Mouse (Mus musculus): Measurements from ENCODE around the gene Teddm1a. TPM values are rescaled to one million over a fixed set of nuclear protein-coding genes. Genes with fewer than 3 reads are reported as not detected.

Teddm1a gene
- polyA plus RNA-seq, 1 experiment = not detected

DNA sequence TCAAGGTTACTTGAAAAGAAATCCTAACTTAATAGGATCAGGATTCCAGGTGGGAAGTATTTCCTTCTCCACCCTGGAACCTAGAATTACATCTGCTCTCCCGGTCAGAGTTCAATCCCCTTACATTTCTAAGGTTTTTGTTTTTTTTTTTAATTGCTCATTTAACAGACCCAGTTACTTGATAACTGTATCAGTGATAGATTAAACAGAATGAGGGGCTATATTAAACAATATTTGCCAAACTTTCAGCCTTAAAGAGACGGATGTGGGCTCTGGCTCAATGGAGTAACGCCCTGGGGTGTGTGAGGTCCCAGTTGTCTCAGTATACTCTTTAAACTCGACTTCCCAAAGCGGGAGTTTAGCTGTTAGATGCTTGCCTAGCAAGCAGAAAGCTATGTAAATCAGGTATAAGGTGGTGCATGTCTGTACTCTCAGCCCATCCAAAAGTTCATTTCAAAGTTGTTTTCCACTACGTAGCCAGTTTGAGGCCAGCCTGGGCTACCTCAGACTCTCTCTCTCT lies 19.8 kb downstream of the Teddm1a start:
- Histone ChIP-seq H3K27me3 (replicated peaks; ENCODE audit: control insufficient read depth, insufficient read depth, low read length) (no peaks in the 10 kb centered on the region), H3K4me1 (ENCODE audit: control insufficient read depth, insufficient read depth, low read length) (peaks cover 13% of the 10 kb centered on the region), H3K36me3 (ENCODE audit: control insufficient read depth, insufficient read depth, low read length) (peaks cover 14% of the 10 kb centered on the region), H3K27ac (ENCODE audit: insufficient read depth, low read depth, low read length) (peak overlapping the region; percentile 60; the same call in 1 of the 2 replicates), H3K4me3 (ENCODE audit: insufficient read depth, low read depth, low read length) (no peak overlapping the region)
- peak; percentile 56 for DNase-seq
- no peak for TF ChIP-seq POLR2A (IDR thresholded peaks at IDR 0.05; ENCODE audit: low read depth, low read length)
- TF ChIP-seq CTCF (conservative IDR thresholded peaks at IDR 0.05; ENCODE audit: insufficient read depth, insufficient read length, low read depth, low read length) = no peak
- 60% methylated on average over 6 of the region's 6 CpGs for WGBS

DNA sequence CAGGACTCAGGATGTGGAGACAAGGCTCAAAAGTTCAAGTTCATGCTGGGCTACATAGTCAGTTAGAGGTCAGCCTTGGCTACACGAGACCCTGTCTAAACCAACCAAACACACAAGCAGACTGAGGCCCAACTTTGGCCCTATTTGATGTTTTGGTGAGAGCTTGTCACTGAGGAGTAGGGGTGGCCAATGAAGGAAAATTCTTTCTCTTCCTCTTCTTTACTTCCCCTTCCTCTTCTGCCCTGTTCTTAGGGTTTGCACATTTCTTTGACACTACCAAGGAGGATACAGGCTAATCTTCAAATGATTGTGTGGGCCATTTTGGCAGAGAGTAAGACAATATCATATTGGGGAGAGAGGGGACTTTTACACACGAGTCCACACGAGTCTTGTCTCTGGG lies 22.3 kb downstream of the Teddm1a start:
- TF ChIP-seq POLR2A (IDR thresholded peaks at IDR 0.05; ENCODE audit: low read depth, low read length) (no peak), CTCF (conservative IDR thresholded peaks at IDR 0.05; ENCODE audit: insufficient read depth, insufficient read length, low read depth, low read length) (no peak)
- Histone ChIP-seq H3K27me3 (replicated peaks; ENCODE audit: control insufficient read depth, insufficient read depth, low read length) (no peaks in the 10 kb centered on the region), H3K36me3 (ENCODE audit: control insufficient read depth, insufficient read depth, low read length) (peaks cover 3% of the 10 kb centered on the region; the same call in 1 of the 2 replicates), H3K27ac (ENCODE audit: insufficient read depth, low read depth, low read length) (no peak overlapping the region), H3K4me3 (ENCODE audit: insufficient read depth, low read depth, low read length) (no peak overlapping the region), H3K4me1 (ENCODE audit: control insufficient read depth, insufficient read depth, low read length) (peaks cover 17% of the 10 kb centered on the region)
- 74% methylated on average over 3 of the region's 3 CpGs for WGBS
- DNase-seq = no peak

DNA sequence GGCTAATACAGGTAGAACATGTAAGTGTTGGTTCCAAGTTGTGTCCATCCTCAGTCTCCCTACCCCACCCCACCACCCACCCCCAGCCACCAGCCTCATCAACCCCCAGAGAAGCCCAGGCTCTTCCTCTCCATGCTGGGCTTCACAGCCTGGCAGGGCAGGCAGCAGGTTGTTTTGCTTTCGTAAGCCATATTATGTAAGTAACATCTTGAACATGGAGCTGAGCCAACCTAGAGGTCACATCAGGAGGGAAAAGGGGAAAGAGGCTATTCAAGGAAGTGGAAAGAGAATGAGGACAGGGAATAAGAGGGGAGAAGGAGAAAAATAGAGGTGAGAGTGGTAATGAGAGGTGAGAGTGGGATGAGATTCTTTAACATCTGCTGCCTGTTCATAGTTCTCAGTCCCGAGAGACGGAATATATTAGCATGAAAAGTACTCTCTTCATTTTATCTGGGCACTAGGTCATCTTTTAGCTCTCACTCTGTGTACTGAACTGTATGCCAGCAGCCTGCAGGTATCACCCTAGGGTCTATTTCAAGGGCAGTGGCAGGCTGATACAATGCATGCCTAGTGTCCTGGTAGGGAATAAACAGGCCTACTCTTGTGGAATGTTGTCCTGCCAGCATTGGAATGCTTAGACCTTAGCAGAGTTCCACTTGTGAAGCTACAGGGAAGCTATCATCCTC lies 27.1 kb downstream of the Teddm1a start:
- Histone ChIP-seq H3K27ac (ENCODE audit: insufficient read depth, low read depth, low read length) (no peak overlapping the region), H3K27me3 (replicated peaks; ENCODE audit: control insufficient read depth, insufficient read depth, low read length) (no peaks in the 10 kb centered on the region), H3K36me3 (ENCODE audit: control insufficient read depth, insufficient read depth, low read length) (no peaks in the 10 kb centered on the region), H3K4me3 (ENCODE audit: insufficient read depth, low read depth, low read length) (no peak overlapping the region), H3K4me1 (ENCODE audit: control insufficient read depth, insufficient read depth, low read length) (peaks cover 6% of the 10 kb centered on the region; the same call in 1 of the 2 replicates)
- no peak for TF ChIP-seq CTCF (conservative IDR thresholded peaks at IDR 0.05; ENCODE audit: insufficient read depth, insufficient read length, low read depth, low read length)
- TF ChIP-seq POLR2A (IDR thresholded peaks at IDR 0.05; ENCODE audit: low read depth, low read length) = no peak
- WGBS = 37% methylated on average over 3 of the region's 3 CpGs
- DNase-seq = peak; percentile 86

DNA sequence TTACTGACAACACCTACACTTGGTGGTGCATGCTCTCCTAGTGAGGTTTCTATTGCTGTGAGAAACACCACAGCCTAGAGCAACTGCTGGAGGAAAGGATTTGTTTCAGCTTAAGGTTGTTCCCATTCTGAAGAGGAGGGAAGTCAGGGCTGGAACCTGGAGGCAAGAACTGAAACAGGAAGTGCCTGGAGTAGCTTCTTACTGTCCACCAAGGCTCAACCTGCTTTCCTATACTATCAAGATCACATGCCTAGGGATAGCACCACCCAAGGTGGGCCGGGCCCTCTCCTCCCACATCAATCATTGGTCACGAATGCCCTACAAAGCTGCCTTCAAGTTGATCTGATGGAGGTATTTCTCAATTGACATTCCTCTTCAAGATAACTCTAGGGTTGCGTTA lies 30.1 kb downstream of the Teddm1a start:
- no peak for DNase-seq
- Histone ChIP-seq H3K27me3 (replicated peaks; ENCODE audit: control insufficient read depth, insufficient read depth, low read length) (no peaks in the 10 kb centered on the region), H3K27ac (ENCODE audit: insufficient read depth, low read depth, low read length) (no peak overlapping the region), H3K36me3 (ENCODE audit: control insufficient read depth, insufficient read depth, low read length) (no peaks in the 10 kb centered on the region), H3K4me3 (ENCODE audit: insufficient read depth, low read depth, low read length) (no peak overlapping the region), H3K4me1 (ENCODE audit: control insufficient read depth, insufficient read depth, low read length) (peaks cover 6% of the 10 kb centered on the region; the same call in 1 of the 2 replicates)
- 88% methylated on average over 3 of the region's 3 CpGs for WGBS
- TF ChIP-seq CTCF (conservative IDR thresholded peaks at IDR 0.05; ENCODE audit: insufficient read depth, insufficient read length, low read depth, low read length) = no peak
- no peak for TF ChIP-seq POLR2A (IDR thresholded peaks at IDR 0.05; ENCODE audit: low read depth, low read length)

DNA sequence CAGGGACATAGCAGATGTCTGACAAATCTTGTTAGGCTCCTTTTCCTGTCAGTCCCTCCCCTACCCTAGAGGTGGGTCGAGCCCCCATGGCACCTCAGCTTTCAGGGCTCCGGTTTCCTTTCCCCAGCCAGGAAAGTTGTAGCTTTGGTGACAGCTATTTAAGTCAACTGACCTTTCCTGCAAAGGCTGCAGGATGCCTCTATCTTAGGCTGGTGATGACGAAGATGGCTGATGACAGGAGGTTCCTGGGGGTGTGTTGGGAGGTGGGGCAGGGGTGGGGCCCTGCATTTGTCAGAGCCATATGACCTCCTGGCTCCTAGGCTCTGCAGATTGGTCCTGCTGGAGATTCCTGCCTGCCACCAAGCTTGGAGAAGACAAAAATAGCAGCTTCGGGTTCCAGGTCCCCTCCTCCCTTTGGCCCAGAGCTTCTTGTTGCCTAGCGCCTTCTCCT lies 31.1 kb downstream of the Teddm1a start:
- DNase-seq = no peak
- peaks cover 6% of the 10 kb centered on the region; the same call in 1 of the 2 replicates for H3K4me1 ChIP-seq (ENCODE audit: control insufficient read depth, insufficient read depth, low read length)
- H3K36me3 ChIP-seq (ENCODE audit: control insufficient read depth, insufficient read depth, low read length) = no peaks in the 10 kb centered on the region
- H3K27ac ChIP-seq (ENCODE audit: insufficient read depth, low read depth, low read length) = no peak overlapping the region
- TF ChIP-seq CTCF (conservative IDR thresholded peaks at IDR 0.05; ENCODE audit: insufficient read depth, insufficient read length, low read depth, low read length) (no peak), POLR2A (IDR thresholded peaks at IDR 0.05; ENCODE audit: low read depth, low read length) (no peak)
- WGBS = 48% methylated on average over 5 of the region's 5 CpGs
- H3K27me3 ChIP-seq (replicated peaks; ENCODE audit: control insufficient read depth, insufficient read depth, low read length) = no peaks in the 10 kb centered on the region
- no peak overlapping the region for H3K4me3 ChIP-seq (ENCODE audit: insufficient read depth, low read depth, low read length)

DNA sequence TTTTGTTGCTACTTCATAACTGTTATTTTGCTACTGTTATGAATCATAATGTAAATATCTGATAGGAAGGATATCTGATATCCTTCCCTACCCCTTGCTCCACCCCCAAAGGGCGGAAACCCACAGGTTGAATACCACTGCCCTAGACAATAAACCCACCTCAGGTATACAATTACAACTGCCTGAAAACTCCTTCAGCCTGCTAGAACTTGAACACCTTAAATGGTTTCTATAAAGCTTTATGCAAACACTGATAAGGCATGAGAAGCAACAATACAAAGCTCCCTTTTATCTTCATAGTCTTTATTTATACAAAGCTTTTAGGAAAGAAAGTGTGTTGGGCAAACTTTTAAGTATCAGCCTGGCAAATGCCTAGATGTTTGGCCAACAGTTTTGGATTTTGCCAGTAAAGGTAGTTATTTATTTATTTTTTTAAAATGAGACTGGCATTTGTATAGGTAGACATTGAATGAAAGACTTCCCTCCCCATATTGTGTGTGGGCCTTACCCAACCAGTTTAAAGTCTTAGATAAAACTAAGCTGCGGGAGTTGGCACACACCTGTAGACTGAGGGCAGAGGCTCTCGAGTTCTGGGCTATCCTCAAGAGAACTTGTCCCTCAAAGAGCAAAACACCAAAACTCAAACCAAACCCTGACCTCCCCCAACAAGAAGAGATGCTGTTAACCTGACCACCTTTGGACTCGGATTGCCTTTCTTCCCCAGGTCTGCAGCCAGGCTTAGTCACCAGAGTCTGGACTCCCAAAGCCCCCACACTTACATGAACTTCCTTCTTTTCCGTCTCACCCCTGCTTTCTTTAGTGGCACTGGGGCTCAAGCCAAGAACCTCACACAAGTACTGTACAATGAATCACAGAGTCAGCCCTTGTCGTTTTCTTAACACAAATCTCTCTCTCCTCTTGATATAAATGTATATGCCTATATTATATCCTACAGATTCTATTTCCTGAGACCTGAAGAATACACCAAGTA lies 33.1 kb downstream of the Teddm1a start:
- Histone ChIP-seq H3K36me3 (ENCODE audit: control insufficient read depth, insufficient read depth, low read length) (no peaks in the 10 kb centered on the region), H3K27ac (ENCODE audit: insufficient read depth, low read depth, low read length) (no peak overlapping the region), H3K4me1 (ENCODE audit: control insufficient read depth, insufficient read depth, low read length) (no peaks in the 10 kb centered on the region), H3K4me3 (ENCODE audit: insufficient read depth, low read depth, low read length) (no peak overlapping the region), H3K27me3 (replicated peaks; ENCODE audit: control insufficient read depth, insufficient read depth, low read length) (no peaks in the 10 kb centered on the region)
- WGBS = 75% methylated on average over 6 of the region's 6 CpGs
- no peak for DNase-seq
- TF ChIP-seq CTCF (conservative IDR thresholded peaks at IDR 0.05; ENCODE audit: insufficient read depth, insufficient read length, low read depth, low read length) (no peak), POLR2A (IDR thresholded peaks at IDR 0.05; ENCODE audit: low read depth, low read length) (no peak)
